Mouse (Mus musculus): ENCODE measurements around the gene Adgrl2. TPM values are rescaled to one million over a fixed set of nuclear protein-coding genes. Genes with fewer than 3 reads are reported as not detected.
A peak's percentile ranks its signal among the peaks of the same experiment; 100 is the strongest.

Adgrl2 gene
- polyA plus RNA-seq, 1 experiment from 2014 or later, result 77.5 TPM

DNA sequence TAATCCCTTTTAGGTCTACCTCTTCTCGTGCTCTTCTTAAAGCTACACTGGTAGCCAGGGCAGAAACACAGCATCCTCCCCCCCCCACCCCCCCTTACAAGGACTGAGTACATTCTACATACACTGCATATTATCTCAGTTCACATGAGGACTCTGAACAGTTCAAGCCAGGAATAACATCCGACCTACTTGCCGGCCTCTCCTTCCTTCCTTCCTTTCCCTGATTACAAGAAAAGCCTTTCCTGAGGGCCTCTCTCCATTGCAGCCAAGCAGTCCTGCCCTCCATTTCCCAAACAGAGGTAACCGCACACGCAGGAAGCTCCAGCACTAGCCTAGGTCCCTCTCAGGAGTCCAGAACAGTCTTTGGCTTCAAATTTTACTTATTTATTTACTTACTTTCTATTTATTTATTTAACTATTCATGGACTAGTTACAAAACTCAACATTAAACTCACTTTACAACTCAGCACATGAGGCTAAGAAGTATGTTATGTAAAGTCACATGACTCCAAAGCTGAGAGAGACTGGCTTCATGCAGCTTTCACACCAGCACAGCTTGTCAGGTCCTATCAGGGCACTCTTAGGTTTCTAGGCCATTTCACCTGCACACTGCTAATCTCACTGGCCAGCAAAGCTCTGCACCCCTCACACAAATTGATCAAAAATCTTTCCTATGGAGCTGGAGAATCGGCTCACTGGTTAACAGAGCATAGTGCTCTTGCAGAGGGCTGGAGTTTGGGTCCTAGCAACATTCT lies 83.2 kb downstream of the Adgrl2 start:
- Histone ChIP-seq H3K27ac (ENCODE audit: low read depth, low read length) (no peak overlapping the region), H3K4me3 (ENCODE audit: low read depth, low read length) (no peak overlapping the region), H3K27me3 (ENCODE audit: control insufficient read depth, insufficient read depth, low read length) (no peaks in the 10 kb centered on the region), H3K9ac (ENCODE audit: low read depth, low read length) (no peak overlapping the region), H3K4me1 (replicated peaks; ENCODE audit: control insufficient read depth, insufficient read depth, low read length) (no peaks in the 10 kb centered on the region; the same call in 1 of the 2 replicates), H3K4me2 (replicated peaks; ENCODE audit: low read depth, low read length) (no peak overlapping the region), H3K36me3 (ENCODE audit: control insufficient read depth, insufficient read depth, low read length) (no peaks in the 10 kb centered on the region), H3K9me3 (ENCODE audit: control insufficient read depth, low read length) (no peaks in the 10 kb centered on the region)
- WGBS, result 85% methylated on average over 6 of the region's 6 CpGs
- DNase-seq (ENCODE audit: low spot score), result no peak
- ATAC-seq (ENCODE audit: low FRiP score), result no peak

DNA sequence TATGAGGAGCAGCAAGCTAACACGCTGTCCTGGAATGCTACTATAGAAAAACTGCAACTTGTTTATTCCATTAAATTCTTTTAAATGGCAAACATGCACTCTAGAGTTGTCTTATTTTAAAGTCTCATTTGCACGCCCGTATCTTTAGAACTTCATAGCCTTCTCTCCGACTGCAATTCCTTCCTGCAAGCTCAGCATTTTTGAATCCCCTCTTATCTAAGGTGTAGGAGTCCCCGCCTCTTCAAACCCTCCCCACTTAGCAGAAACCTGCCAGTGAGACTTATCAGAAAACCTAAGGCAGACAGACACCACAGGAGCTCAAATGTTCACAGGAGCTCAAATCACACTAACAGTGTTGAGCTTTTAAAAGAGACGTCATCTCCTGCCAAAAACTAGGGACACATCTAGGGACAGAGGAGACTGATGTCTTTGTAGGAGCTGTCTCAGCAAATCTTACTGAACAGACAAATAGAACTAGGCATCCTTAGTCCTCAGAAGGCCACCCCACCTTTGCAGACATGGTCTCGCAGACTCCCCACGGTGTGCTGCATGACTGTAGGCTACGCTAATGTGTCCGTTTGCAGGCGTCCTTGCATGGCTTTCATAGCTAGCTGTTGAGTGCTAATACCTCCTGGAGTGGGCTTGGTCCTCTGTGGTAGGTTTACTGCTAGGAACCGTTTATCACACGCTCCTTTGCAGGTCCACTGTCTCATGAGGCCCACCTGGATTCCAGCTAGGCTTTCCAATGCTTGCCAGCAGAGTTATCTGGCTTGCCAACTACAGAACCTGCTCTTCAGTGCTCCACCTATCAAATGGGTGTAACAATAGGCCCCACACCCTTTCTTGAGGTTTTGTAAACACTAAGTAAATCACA lies 84.2 kb downstream of the Adgrl2 start:
- 86% methylated on average over 13 of the region's 13 CpGs for WGBS
- ATAC-seq (ENCODE audit: low FRiP score) (no peak), DNase-seq (ENCODE audit: low spot score) (no peak)
- Histone ChIP-seq H3K4me3 (ENCODE audit: low read depth, low read length) (no peak overlapping the region), H3K36me3 (ENCODE audit: control insufficient read depth, insufficient read depth, low read length) (no peaks in the 10 kb centered on the region), H3K27me3 (ENCODE audit: control insufficient read depth, insufficient read depth, low read length) (no peaks in the 10 kb centered on the region), H3K4me1 (replicated peaks; ENCODE audit: control insufficient read depth, insufficient read depth, low read length) (no peaks in the 10 kb centered on the region; the same call in 1 of the 2 replicates), H3K27ac (ENCODE audit: low read depth, low read length) (no peak overlapping the region), H3K4me2 (replicated peaks; ENCODE audit: low read depth, low read length) (no peak overlapping the region), H3K9me3 (ENCODE audit: control insufficient read depth, low read length) (no peaks in the 10 kb centered on the region), H3K9ac (ENCODE audit: low read depth, low read length) (no peak overlapping the region)

DNA sequence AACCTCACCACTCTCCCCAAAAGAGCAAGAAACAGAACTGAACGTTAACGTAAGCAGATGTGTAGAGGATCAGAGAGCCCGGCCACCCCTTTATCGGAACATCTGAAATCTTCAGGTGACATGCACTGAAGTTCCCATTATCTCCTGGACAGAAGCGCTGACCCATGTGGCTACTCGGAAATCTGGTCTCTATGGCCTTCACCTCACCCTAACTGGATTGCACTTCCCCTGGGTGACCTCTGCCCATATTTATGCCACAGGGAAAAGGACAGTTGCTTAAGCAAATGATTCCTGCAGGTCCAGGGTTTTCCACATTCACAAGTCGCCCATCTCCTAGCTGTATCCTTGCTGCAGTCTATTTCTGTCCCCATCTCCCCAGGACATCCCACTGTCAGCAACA lies 84.9 kb downstream of the Adgrl2 start:
- Histone ChIP-seq H3K4me1 (replicated peaks; ENCODE audit: control insufficient read depth, insufficient read depth, low read length) (no peaks in the 10 kb centered on the region; the same call in 1 of the 2 replicates), H3K36me3 (ENCODE audit: control insufficient read depth, insufficient read depth, low read length) (no peaks in the 10 kb centered on the region), H3K9ac (ENCODE audit: low read depth, low read length) (no peak overlapping the region), H3K9me3 (ENCODE audit: control insufficient read depth, low read length) (no peaks in the 10 kb centered on the region), H3K4me3 (ENCODE audit: low read depth, low read length) (no peak overlapping the region), H3K27ac (ENCODE audit: low read depth, low read length) (no peak overlapping the region), H3K4me2 (replicated peaks; ENCODE audit: low read depth, low read length) (no peak overlapping the region), H3K27me3 (ENCODE audit: control insufficient read depth, insufficient read depth, low read length) (no peaks in the 10 kb centered on the region)
- DNase-seq (ENCODE audit: low spot score) (no peak), ATAC-seq (ENCODE audit: low FRiP score) (no peak)
- WGBS, result 84% methylated on average over 7 of the region's 7 CpGs

DNA sequence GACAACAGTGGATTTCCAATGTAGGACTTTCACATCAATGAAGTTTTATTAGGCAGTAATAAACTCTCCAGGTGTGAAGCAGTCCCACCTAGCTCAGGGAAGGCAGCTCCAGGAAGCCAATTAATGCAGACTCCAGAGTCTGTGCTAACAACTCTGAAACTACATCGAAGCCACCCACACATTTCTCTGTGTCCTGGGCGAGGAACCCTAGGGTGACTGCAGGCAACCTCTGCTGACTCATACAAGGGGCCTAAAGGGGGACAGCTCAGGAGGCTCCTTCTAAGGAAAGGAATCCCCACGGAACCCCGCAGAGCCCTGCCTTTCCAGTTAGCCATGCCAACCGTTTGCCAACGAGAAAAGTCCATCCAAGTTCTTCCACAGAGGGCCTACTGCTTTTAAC lies 90.5 kb downstream of the Adgrl2 start:
- Histone ChIP-seq H3K4me1 (replicated peaks; ENCODE audit: control insufficient read depth, insufficient read depth, low read length) (no peaks in the 10 kb centered on the region), H3K27me3 (ENCODE audit: control insufficient read depth, insufficient read depth, low read length) (no peaks in the 10 kb centered on the region), H3K9ac (ENCODE audit: low read depth, low read length) (no peak overlapping the region), H3K4me2 (replicated peaks; ENCODE audit: low read depth, low read length) (no peak overlapping the region), H3K9me3 (ENCODE audit: control insufficient read depth, low read length) (no peaks in the 10 kb centered on the region), H3K4me3 (ENCODE audit: low read depth, low read length) (no peak overlapping the region), H3K36me3 (ENCODE audit: control insufficient read depth, insufficient read depth, low read length) (no peaks in the 10 kb centered on the region), H3K27ac (ENCODE audit: low read depth, low read length) (no peak overlapping the region)
- DNase-seq (ENCODE audit: low spot score) (no peak), ATAC-seq (ENCODE audit: low FRiP score) (no peak)
- WGBS, result 40% methylated on average over 6 of the region's 6 CpGs

DNA sequence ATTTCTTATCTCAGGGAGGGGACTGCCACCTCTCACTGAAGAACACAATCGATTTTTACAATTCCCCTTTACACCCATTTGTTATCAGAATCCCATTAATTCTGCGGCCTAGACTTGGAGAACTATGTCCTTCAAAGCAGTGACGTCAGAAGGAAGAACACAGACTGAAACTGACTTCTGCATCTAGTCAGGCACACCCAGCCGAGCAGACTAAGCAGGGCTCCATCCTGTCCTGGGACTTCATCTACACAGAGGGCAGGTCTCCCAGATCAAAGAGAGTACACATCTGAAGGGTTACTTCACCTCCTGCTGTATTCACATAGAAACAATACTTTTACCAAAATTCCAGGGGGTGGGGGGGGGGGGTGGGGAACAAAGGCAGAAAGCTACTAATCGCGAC lies 90.9 kb downstream of the Adgrl2 start:
- ATAC-seq (ENCODE audit: low FRiP score), result no peak; the same call in 1 of the 2 replicates
- no peaks in the 10 kb centered on the region for H3K9me3 ChIP-seq (ENCODE audit: control insufficient read depth, low read length)
- 52% methylated on average over 6 of the region's 6 CpGs for WGBS
- no peak overlapping the region for H3K27ac ChIP-seq (ENCODE audit: low read depth, low read length)
- no peak overlapping the region for H3K9ac ChIP-seq (ENCODE audit: low read depth, low read length)
- no peaks in the 10 kb centered on the region for H3K4me1 ChIP-seq (replicated peaks; ENCODE audit: control insufficient read depth, insufficient read depth, low read length)
- no peaks in the 10 kb centered on the region for H3K36me3 ChIP-seq (ENCODE audit: control insufficient read depth, insufficient read depth, low read length)
- H3K4me2 ChIP-seq (replicated peaks; ENCODE audit: low read depth, low read length), result no peak overlapping the region
- H3K4me3 ChIP-seq (ENCODE audit: low read depth, low read length), result no peak overlapping the region
- no peaks in the 10 kb centered on the region for H3K27me3 ChIP-seq (ENCODE audit: control insufficient read depth, insufficient read depth, low read length)
- no peak for DNase-seq (ENCODE audit: low spot score)

DNA sequence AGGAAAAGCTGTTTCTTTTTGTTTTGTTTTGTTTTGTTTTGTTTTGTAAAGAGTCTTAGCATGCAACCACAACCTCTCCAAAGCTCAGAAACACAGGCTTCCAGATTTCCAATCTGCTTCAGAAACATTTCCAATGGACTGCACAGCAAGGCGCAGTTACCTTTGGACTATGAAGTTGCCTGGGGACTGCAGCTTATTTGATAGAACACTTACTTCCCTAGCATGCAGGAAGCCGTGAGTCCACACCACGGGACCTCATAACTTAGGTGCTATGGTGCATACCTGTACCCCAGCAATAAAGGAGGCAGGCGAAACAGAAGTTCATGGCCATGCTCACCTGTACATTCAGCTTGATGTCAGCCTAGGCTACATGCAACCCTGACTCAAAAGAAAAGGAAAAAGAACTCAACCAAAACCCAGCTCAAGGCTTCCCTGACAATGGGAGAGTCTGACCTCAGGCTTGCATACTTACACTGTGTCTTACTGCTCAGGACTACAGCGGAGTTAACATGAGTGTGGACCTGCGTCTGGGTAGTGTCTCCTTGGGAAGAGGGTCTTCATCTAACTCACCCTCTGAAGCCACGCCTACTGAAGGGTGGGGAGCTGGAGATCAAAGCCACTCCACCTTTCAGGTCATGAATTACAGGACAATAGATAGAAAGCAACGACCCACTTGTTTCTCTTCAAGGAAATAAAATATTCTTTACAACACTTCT lies 91.7 kb downstream of the Adgrl2 start:
- Histone ChIP-seq H3K4me3 (ENCODE audit: low read depth, low read length) (no peak overlapping the region), H3K9me3 (ENCODE audit: control insufficient read depth, low read length) (no peaks in the 10 kb centered on the region), H3K4me2 (replicated peaks; ENCODE audit: low read depth, low read length) (no peak overlapping the region), H3K4me1 (replicated peaks; ENCODE audit: control insufficient read depth, insufficient read depth, low read length) (no peaks in the 10 kb centered on the region), H3K9ac (ENCODE audit: low read depth, low read length) (no peak overlapping the region), H3K27me3 (ENCODE audit: control insufficient read depth, insufficient read depth, low read length) (no peaks in the 10 kb centered on the region), H3K27ac (ENCODE audit: low read depth, low read length) (no peak overlapping the region), H3K36me3 (ENCODE audit: control insufficient read depth, insufficient read depth, low read length) (no peaks in the 10 kb centered on the region)
- ATAC-seq (ENCODE audit: low FRiP score) (no peak), DNase-seq (ENCODE audit: low spot score) (no peak)
- WGBS, result 81% methylated on average over 8 of the region's 8 CpGs

DNA sequence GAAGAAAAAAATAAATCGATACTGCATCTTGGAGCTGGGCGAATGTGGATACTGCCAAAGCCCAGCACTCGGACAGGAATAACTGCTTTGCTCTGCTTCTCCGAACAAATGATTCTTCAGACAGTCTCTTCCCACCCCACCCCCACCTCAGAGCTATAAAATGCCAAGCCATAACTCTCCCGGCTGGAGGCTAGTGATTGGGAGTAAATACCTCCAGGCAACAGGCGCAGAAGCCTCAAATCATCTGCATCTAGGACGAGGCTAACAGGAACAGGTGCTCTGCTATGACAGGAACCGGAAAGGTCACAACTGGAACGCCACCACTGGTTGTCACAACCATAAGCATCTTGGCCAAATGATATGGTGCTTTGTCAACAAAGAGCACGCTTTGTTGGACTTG lies 94.1 kb downstream of the Adgrl2 start:
- WGBS, result 72% methylated on average over 10 of the region's 10 CpGs
- no peak overlapping the region for H3K27ac ChIP-seq (ENCODE audit: low read depth, low read length)
- no peak overlapping the region for H3K9ac ChIP-seq (ENCODE audit: low read depth, low read length)
- no peaks in the 10 kb centered on the region for H3K4me1 ChIP-seq (replicated peaks; ENCODE audit: control insufficient read depth, insufficient read depth, low read length)
- H3K9me3 ChIP-seq (ENCODE audit: control insufficient read depth, low read length), result no peaks in the 10 kb centered on the region
- H3K4me2 ChIP-seq (replicated peaks; ENCODE audit: low read depth, low read length), result no peak overlapping the region
- H3K27me3 ChIP-seq (ENCODE audit: control insufficient read depth, insufficient read depth, low read length), result no peaks in the 10 kb centered on the region
- no peak overlapping the region for H3K4me3 ChIP-seq (ENCODE audit: low read depth, low read length)
- 0 out of 2 replicates have a peak, but pooled peaks have one; percentile 14 for ATAC-seq (ENCODE audit: low FRiP score)
- no peak for DNase-seq (ENCODE audit: low spot score)
- no peaks in the 10 kb centered on the region for H3K36me3 ChIP-seq (ENCODE audit: control insufficient read depth, insufficient read depth, low read length)

DNA sequence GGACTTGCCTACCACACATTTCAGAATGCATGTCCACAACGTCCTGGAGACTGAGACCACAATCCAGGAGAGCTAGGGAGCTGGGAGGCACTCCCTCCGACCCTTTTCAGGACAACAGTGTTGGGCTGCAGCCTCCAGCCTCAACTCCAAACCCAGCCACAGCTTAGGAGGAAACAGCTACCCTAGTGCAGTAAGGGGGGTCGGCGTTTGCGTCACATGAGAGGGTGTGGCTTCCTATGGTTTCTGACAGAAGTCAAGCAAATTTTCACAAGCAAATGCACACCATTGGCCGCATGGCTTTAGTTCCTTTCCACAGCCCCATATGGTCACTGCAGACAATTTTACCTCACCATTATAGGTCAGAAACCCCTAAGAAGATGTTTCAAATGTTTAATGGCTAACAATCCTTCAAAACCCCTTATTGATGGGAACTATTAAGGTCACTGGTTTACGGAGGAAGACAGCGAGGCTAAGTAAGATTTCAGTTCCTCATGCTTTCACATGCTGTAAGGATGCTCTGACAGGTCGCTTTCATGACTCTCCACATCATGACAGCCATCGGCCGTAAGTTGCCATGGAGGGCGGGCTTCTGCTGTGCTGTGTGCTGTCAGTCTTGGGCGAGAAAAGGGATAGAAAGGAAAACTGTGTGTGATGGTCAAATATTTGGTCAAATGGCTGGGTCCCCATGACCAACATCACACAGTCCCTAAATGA lies 94.8 kb downstream of the Adgrl2 start:
- Histone ChIP-seq H3K4me3 (ENCODE audit: low read depth, low read length) (no peak overlapping the region), H3K27me3 (ENCODE audit: control insufficient read depth, insufficient read depth, low read length) (no peaks in the 10 kb centered on the region), H3K9ac (ENCODE audit: low read depth, low read length) (no peak overlapping the region), H3K27ac (ENCODE audit: low read depth, low read length) (no peak overlapping the region), H3K4me1 (replicated peaks; ENCODE audit: control insufficient read depth, insufficient read depth, low read length) (no peaks in the 10 kb centered on the region), H3K9me3 (ENCODE audit: control insufficient read depth, low read length) (no peaks in the 10 kb centered on the region), H3K4me2 (replicated peaks; ENCODE audit: low read depth, low read length) (no peak overlapping the region), H3K36me3 (ENCODE audit: control insufficient read depth, insufficient read depth, low read length) (no peaks in the 10 kb centered on the region)
- 0 out of 2 replicates have a peak, but pooled peaks have one; percentile 28 for ATAC-seq (ENCODE audit: low FRiP score)
- no peak for DNase-seq (ENCODE audit: low spot score)
- whole genome bisulfite sequencing, result 79% methylated on average over 13 of the region's 13 CpGs

Data from hindbrain, embryonic 11.5 days (tissue).